Mouse (Mus musculus): ENCODE results near the gene Ppp2r5d.

Ppp2r5d gene

GRCm38 (mm10) chr17:46644152-46644805, 60.6 kb downstream of the Ppp2r5d start:
- DNase-seq = no peak

GRCm38 (mm10) chr17:46642060-46642459, 62.9 kb downstream of the Ppp2r5d start:
- DNase-seq = no peak

GRCm38 (mm10) chr17:46639929-46640328, 65.0 kb downstream of the Ppp2r5d start:
- no peak for DNase-seq

GRCm38 (mm10) chr17:46636831-46637523, 67.9 kb downstream of the Ppp2r5d start:
- DNase-seq = peak in 1 of 2 experiments; percentile 73

Data from kidney, postnatal 25 days (tissue).